Mouse (Mus musculus): ENCODE results near the gene Cbr1.
A peak's percentile ranks its signal among the peaks of the same experiment; 100 is the strongest.
"Not testable (repeated sequence)": the region's sequence is repeated elsewhere in the genome, so short reads cannot be mapped to it uniquely, and the experiment has no call there.

Gene Cbr1

GRCm38 (mm10) chr16:93599461-93599860 is 6.2 kb upstream of the Cbr1 start:
- DNase-seq: no peak

DNA sequence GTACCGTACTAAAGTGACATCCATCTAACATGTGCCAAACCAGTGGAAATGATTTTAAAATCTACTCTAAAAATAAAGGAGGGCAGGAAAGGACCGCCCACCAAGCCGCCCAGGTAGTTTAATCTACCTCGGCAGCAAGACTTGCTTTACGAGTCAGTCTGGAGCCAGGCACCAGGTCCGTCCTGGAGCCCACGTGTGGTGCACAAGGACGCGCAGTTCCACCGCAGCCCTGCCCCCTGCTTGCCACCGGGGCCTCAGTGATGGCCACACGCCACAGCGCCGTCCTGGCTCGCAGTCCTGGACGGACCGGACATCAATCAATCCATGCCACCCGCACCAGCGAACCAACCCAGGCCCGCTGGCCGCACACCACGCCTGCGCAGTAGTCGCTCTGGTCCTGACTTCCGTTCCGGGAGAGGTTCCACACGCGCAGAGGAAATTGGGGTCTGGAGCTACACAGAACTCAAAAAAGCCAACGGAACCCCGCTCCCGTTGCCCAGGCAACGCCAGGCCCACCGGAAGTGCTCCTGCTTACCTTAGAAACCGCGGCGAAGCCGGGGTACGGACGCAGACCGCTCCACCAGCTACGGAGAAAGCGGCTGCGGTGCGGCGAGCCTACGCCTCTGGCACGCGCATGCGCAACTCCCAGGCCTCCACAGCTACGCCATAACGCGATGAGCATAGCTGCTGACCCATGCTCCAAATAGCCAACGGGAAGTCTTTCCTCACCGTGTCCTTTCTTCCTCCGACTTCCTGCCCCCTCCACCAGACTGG is 2.0 kb upstream of the Cbr1 start, which contains the start of gene Setd4:
Setd4 (minus strand) TSS at position 625 of the 774 bp plus-strand sequence.
- DNase-seq: peak; percentile 96

DNA sequence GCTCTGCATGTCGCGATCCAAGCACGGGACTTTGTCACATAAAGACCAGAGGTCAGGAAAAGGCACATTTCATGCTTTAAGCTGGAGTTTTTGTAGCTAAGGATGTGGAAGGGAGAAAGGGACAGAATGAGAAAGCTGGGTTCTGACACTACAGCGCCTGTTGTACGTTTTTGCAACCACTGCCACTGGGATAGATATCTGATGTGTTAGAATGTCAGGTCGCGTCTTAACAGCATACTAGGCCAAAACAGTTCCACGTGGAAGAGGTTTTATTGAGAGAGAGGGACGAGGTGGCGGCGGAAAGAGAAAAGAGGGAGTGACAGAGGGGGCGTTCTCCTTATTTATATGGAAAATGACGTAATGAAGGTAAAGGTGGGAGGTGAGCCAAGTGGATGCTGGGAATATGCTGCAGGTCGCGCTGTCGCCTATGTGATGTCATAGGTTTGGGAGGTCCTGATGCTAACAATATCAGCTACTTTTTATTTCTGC is 1.1 kb upstream of the Cbr1 start:
- DNase-seq: peak; percentile 14

DNA sequence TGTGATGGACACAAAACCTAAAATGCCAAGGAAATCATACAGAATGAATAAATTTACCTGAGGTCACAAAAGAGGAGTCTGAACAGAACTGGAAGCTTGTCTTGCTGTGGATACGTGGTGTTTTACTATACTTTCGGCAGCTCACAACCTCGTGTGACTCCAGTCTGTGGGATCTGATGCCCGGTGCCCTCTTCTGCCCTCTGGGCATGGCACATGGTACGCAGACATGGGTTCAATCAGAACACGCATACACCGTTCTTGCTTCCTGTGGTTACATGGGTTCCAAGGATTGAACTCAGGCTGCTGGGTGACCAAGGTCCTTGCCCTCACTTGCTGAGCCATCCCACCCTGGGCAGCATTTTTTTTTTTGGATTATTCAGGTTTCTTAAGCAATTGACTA is 493 bp downstream of the Cbr1 start:
- DNase-seq: no peak

- peak; percentile 91 for DNase-seq
These were observed 2.0 kb downstream of the Cbr1 start for GRCm38 (mm10) chr16:93607669-93608101.

DNA sequence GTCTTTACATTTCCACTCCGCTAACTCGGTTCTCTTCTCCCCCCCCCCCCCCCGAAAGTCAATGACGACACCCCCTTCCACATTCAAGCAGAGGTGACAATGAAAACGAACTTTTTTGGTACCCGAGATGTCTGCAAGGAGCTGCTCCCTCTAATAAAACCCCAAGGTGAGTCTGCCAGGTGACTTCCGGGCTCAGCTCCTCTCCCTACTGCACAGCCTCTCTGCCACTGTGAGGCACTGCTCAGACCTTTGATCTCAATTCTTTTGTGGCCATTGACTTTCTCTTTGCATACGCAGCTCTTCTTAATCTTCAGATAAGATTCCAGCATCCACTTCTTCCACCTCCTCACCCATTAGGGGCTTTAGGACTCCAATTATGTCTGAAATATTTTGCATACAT is 3.1 kb downstream of the Cbr1 start:
- no peak for DNase-seq

DNA sequence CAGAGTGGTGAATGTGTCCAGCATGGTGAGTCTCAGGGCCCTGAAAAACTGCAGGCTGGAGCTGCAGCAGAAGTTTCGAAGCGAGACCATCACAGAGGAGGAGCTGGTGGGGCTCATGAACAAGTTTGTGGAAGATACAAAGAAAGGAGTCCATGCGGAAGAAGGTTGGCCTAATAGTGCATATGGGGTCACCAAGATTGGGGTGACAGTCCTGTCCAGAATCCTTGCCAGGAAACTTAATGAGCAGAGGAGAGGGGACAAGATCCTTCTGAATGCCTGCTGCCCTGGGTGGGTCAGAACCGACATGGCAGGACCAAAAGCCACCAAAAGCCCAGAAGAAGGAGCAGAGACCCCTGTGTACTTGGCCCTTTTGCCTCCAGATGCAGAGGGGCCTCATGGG is 4.1 kb downstream of the Cbr1 start:
- no peak for DNase-seq

DNA sequence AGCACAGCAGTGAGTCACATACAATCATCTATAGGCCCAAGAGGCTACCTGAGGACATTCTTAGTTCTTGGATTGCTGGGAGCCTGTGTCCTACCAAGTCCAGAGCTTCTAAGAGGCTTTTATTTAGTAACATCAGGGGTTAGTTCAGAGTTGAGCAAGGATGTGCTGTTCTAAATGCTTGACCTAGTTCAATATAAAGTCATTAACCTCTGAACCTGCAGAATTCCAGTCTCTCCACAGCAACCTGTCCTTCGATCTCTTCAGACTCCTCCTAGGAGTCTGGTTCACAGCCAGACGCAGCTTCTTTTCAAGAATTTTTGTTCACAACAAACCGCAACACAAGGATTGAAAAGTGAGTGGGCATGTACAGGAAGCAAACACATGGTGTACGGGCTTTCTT is 5.3 kb downstream of the Cbr1 start:
- DNase-seq: no peak

- peak; percentile 84 for DNase-seq
These were observed 9.6 kb downstream of the Cbr1 start for GRCm38 (mm10) chr16:93615118-93615870.

- not testable (repeated sequence) for DNase-seq
These were observed 18.1 kb downstream of the Cbr1 start for GRCm38 (mm10) chr16:93623759-93624158.

DNA sequence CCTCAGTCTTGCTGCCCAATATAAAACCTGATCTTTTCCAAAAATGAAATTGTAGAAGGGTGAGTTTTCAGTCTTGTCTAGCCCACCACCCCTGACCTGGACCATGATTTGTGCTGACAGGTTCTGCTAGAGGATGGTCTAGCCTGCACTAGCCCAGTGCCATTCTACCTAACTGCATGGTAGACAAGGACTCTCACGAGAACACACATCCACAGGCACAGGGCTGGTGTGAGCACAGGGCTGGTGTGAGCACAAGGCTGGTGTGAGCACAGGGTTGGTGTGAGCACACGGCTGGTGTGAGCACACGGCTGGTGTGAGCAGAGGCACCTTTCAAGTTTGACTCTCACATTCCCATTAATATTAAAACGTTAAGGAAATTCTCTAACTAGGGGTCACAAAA is 19.0 kb downstream of the Cbr1 start:
- DNase-seq: no peak

GRCm38 (mm10) chr16:93626745-93627144 is 21.1 kb downstream of the Cbr1 start:
- peak; percentile 35 for DNase-seq

DNA sequence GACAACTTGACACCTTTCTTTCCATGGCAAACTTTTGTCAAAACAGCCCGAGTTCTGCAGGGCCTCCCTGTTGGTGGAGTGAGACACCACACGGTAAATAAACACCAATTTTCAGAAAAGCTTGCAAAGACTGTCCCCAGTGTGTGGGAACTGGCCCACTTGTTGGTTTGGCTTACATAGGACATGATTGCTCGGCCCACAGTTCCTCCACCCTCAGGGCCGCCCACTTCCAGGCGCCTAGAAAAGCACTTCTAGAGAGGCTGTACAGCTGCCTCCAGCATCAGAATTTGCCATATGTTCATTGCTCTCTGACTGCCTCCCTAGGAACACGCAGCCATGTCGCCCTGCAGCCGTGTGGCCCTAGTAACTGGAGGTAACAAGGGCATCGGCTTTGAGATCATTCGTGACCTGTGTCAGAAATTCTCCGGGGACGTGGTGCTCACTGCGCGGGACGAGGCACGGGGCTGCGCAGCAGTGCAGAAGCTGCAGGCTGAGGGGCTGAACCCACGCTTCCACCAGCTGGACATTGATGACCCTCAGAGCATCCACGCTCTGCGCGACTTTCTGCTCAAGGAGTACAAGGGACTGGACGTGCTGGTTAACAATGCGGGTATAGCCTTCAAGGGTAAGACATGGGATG is 22.2 kb downstream of the Cbr1 start, which contains the start of gene Gm5678:
Gm5678 (plus strand) TSS at position 337 of the 640 bp plus-strand sequence.
- no peak for DNase-seq

DNA sequence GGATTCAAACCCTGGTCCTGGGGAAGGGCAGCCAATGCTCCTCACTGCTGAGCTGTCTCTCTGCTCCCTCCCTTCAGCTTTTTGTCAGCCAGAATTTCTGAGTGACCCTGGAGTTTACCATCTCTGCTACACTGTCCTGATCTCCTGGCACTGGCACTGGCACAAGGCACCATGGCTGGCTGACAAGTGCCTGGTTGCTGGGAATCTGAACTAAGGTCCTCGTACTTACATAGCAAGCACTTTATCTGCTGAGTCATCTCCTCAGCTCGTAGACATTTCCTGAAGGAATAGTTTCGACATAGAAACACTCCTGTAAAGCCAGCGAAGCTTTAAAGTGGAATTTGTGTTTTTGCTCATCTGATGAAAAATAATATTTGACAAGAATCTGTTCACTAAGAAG is 38.4 kb downstream of the Cbr1 start:
- peak; percentile 43 for DNase-seq

GRCm38 (mm10) chr16:93648441-93649183 is 43.0 kb downstream of the Cbr1 start:
- DNase-seq: no peak
